Mouse (Mus musculus) cerebellum, adult 11 months (tissue): ENCODE measurements around the gene Nfia.

Experiments used
- DNase-seq: peaks from one replicate; pipeline ENCODE4 v3.0.0; 2022

Gene Nfia

GRCm38 (mm10) chr4:98109911-98110310, 337.4 kb downstream of the Nfia start:
- no peak for DNase-seq

GRCm38 (mm10) chr4:98113289-98114024, 340.9 kb downstream of the Nfia start:
- DNase-seq = no peak

GRCm38 (mm10) chr4:98114966-98115365, 342.4 kb downstream of the Nfia start:
- DNase-seq = no peak

GRCm38 (mm10) chr4:98115401-98115800, 342.9 kb downstream of the Nfia start:
- DNase-seq = no peak

- no peak for DNase-seq
These were observed 343.5 kb downstream of the Nfia start for GRCm38 (mm10) chr4:98116046-98116445.

GRCm38 (mm10) chr4:98118126-98118525, 345.6 kb downstream of the Nfia start:
- no peak for DNase-seq

GRCm38 (mm10) chr4:98118761-98119675, 346.5 kb downstream of the Nfia start:
- DNase-seq = no peak

GRCm38 (mm10) chr4:98119949-98120531, 347.5 kb downstream of the Nfia start:
- DNase-seq = no peak

GRCm38 (mm10) chr4:98120706-98121340, 348.3 kb downstream of the Nfia start:
- DNase-seq = no peak

GRCm38 (mm10) chr4:98126003-98126677, 353.6 kb downstream of the Nfia start:
- no peak for DNase-seq

GRCm38 (mm10) chr4:98130798-98131197, 358.3 kb downstream of the Nfia start:
- no peak for DNase-seq

- no peak for DNase-seq
These were observed 361.5 kb downstream of the Nfia start for GRCm38 (mm10) chr4:98134027-98134426.

GRCm38 (mm10) chr4:98136072-98136471, 363.5 kb downstream of the Nfia start:
- no peak for DNase-seq

GRCm38 (mm10) chr4:98142879-98143436, 370.4 kb downstream of the Nfia start:
- DNase-seq = no peak

- no peak for DNase-seq
These were observed 378.0 kb downstream of the Nfia start for GRCm38 (mm10) chr4:98150576-98150975.

GRCm38 (mm10) chr4:98157921-98158320, 385.4 kb downstream of the Nfia start:
- DNase-seq = no peak

GRCm38 (mm10) chr4:98166379-98166778, 393.8 kb downstream of the Nfia start:
- DNase-seq = no peak
